Mouse (Mus musculus) G1E-ER4 (cell line): ENCODE measurements around the gene Olfr203. TPM values are rescaled to one million over a fixed set of nuclear protein-coding genes. Genes with fewer than 3 reads are reported as not detected.
A peak's percentile ranks its signal among the peaks of the same experiment; 100 is the strongest.
"Not testable (repeated sequence)": the region's sequence is repeated elsewhere in the genome, so short reads cannot be mapped to it uniquely, and the experiment has no call there.

ENCODE experiments used
- GATA1 ChIP-seq: IDR thresholded peaks from one replicate; pipeline ENCODE4 v1.8.0; 2012; ENCODE audit warnings: low read length, inconsistent platforms
- polyA plus RNA-seq: library from polyadenylated mRNA; stranded (reverse); fragments of >175 nt; gene quantifications from 2 replicates; pipeline ENCODE4 v1.2.3, GENCODE M21; 2012

Olfr203 gene
- not detected in 2 replicates for polyA plus RNA-seq

DNA sequence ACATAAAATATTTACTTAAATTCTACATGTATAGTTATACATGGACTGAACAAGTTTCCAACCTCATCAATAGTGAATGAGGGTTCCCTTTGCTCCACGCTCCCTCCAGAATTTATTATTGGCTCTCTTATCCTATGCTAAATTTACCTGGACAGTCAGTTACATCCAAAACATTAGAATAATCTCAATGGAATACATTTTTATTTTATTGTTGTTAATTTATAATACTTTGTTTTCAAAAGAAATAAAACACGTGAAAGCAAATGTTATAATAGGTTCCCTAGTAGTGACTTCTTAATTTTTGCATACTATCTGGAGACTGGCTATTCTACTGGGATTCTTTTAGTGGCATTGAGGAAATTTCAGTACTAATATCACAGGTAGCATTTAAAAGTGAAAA, at the start of gene Olfr203:
TSS of gene Olfr203 (plus strand) at position 301 of the 400 bp plus-strand sequence.
- no peak for TF ChIP-seq GATA1

DNA sequence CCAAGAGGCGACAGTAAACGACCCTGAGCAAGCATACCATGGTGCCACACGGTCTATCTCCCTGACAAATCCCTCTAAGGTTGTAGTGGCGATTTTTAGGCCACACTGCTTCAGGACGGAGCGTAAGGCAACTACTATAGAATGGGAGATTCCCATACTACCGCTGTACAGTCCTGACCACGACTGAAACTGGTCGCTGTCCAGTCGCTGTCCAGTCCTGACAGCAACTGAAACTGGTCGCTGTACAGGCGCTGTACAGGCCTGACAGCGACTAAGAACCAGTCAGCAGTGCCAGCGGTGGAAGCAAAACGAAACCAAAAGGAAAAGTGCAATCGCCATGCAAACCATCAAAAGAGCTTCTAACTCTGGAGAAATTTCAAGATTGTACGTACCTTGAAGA, 49.0 kb upstream of the Olfr203 start:
- no peak for TF ChIP-seq GATA1

DNA sequence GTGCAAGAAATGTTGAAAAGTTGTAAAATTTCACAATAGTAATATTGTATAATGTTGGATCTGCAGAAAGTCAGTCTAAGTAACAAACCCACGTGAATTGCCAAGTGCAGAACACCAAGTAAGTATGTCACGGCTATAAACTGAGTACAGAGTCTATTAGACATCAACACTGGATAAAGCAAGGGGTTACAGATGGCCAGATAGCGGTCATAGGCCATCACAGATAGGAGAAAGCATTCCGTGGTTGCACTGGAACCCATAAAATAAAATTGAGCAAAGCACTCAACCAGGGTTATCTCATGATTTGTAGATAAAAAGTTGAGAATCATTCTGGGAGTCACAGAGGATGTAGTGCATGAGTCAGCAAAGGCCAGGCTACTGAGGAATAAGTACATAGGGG, 29.6 kb upstream of the Olfr203 start:
- peak; percentile 46 for TF ChIP-seq GATA1

DNA sequence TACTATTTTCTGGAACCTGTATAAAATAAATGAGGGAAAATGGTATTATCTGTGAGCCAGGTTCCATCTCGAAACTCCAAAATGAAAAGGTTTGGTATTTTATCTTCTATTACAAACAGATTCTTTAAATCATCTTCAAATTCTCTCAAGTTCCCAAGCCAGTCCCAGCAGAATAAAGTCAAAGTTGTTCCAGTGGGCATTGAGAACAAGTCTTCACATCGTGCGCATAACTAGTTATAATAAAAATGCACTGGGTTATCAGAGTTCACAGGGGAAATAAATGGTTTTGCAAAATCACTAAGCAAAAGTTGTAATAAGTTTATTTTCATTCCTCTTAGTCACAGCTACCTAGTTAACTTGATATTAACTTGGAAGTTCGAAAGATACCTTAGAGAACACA, 26.1 kb upstream of the Olfr203 start, which contains the start of gene Olfr201:
TSS of gene Olfr201 (minus strand) at position 101 of the 400 bp plus-strand sequence.
- TF ChIP-seq GATA1 = not testable (repeated sequence)

DNA sequence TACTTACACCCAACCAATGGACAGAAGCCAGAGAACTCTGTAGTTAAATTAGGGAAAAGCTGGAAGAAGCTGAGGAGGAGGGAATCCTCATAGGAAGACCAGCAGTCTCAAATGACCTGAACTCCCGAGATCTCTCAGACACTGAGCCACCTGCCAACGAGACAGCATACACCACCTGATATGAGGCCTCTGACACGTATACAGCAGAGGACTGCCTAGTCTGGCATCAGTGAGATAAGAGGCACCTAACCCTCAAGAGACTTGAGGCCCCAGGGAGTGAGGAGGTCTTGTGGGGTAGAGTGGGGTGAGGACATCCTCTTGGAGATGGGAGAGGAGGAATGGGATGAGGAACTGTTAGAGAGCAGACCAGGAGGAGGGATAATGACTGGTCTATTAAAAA, 18.1 kb upstream of the Olfr203 start:
- peak; percentile 20 for TF ChIP-seq GATA1

DNA sequence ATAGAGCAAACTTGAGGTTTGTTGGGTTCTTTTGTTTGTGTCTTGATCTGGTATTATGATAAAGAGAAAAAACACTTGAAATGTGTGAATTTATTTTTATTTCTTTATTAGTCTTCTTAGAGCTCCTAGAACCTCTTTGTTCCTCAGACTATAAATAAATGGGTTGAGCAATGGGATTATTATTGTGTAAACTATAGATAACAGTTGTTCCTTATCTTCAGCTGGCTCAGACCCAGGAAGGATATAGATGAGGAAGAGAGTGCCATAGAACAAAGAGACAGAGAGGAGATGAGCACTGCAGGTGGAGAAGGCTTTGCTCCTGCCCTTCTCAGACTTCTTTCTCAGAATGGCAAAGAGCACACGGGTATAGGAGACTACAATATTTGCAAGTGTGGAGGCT, 15.2 kb upstream of the Olfr203 start:
- peak; percentile 10 for TF ChIP-seq GATA1

DNA sequence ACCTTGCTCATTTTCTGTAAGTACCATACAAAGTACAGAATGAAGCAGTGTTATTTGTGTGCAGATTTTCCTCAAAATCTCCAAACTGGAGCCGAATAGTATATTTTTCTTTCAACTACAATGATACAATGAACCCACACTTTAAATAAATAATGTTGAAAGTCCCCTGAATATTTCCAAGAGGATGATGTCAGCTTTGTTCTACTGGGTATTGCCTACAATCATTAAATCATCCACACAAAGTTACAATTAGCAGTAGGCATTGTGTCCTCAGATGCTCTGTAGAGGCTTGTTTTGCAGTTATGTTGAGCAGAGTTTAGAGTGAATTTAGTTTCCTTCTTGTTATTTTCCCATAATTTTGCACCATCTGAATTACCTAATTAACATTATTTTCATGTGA, 12.0 kb upstream of the Olfr203 start, which contains the start of gene Olfr202:
TSS of gene Olfr202 (minus strand) at position 101 of the 400 bp plus-strand sequence.
- TF ChIP-seq GATA1 = no peak

DNA sequence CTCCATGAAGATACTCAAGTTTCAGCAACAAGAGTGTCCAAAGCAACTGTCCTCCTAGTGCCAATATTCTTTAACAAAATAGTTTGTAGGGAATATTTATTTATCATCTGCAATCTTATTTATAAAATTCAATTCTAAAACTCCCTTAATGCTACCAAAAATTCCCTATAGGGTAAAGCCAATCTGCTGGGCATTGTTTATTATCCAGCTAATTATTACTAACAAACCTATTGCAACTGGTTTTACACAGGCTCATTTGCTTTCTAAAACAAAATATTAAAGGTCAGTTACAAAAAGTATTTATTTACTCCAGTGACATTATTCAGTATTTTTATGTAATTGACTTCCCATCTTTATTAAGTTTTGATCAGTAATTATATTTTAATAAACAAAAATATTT, 19.5 kb downstream of the Olfr203 start, which contains the start of gene Olfr204:
TSS of gene Olfr204 (minus strand) at position 101 of the 400 bp plus-strand sequence.
- TF ChIP-seq GATA1 = no peak

DNA sequence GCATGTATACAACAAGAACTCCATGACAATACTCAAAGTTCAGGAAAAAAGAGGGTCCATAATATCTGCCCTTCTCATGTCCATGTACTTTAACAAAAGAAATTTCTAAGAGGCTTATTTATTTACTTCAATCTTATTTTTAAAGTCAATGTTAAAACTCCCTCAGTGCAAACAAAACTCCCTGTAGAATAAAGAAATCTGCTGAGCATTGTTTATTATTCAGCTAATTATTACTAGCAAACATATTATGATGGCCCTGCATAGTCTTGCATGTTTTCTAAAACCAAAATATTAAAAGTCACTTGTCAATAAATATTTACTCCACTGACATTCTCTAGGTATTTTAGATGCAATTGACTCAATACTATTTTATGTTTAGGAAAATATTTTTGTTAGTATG, 32.4 kb downstream of the Olfr203 start, which contains the start of gene Olfr205:
TSS of gene Olfr205 (minus strand) at position 101 of the 400 bp plus-strand sequence.
- TF ChIP-seq GATA1 = no peak

DNA sequence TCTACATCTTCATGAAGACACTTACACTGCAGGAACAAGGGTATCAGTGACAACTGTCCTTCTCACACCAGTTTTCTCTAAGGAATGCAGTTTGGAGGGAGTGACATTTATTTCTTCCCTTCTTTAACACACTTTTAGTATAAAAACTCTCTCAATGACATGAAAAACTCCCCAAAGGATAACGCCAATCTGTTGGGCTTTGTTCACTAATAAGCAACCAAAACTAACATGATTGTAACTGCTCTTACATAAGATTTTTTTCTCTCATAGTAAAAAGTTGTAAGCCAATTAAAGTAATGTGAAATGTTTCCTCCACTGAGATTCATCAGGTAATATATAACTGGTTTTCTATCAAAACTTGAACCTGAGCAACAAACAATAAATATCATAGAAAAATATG, 50.5 kb downstream of the Olfr203 start, which contains the start of gene Olfr206:
TSS of gene Olfr206 (minus strand) at position 101 of the 400 bp plus-strand sequence.
- no peak for TF ChIP-seq GATA1

Other genes with a start within 250 kb of the Olfr203 start
- gene Olfr190, start 220.9 kb upstream of the Olfr203 start, polyA plus RNA-seq = not detected in 2 replicates
- not detected in 2 replicates for gene Olfr191, start 209.1 kb upstream of the Olfr203 start, polyA plus RNA-seq
- not detected in 2 replicates for gene Olfr193, start 187.0 kb upstream of the Olfr203 start, polyA plus RNA-seq
- gene Olfr194, start 177.8 kb upstream of the Olfr203 start, polyA plus RNA-seq = not detected in 2 replicates
- gene Olfr195, start 151.8 kb upstream of the Olfr203 start, polyA plus RNA-seq = not detected in 2 replicates
- not detected in 2 replicates for gene Olfr196, start 128.4 kb upstream of the Olfr203 start, polyA plus RNA-seq
- not detected in 2 replicates for gene Olfr198, start 95.3 kb upstream of the Olfr203 start, polyA plus RNA-seq
- gene Olfr199, start 79.1 kb upstream of the Olfr203 start, polyA plus RNA-seq = not detected in 2 replicates
- not detected in 2 replicates for gene Olfr201, start 26.2 kb upstream of the Olfr203 start, polyA plus RNA-seq
- not detected in 2 replicates for gene Olfr202, start 12.1 kb upstream of the Olfr203 start, polyA plus RNA-seq
- gene Olfr204, start 19.4 kb downstream of the Olfr203 start, polyA plus RNA-seq = not detected in 2 replicates
- not detected in 2 replicates for gene Olfr205, start 32.3 kb downstream of the Olfr203 start, polyA plus RNA-seq
- not detected in 2 replicates for gene Olfr206, start 50.4 kb downstream of the Olfr203 start, polyA plus RNA-seq
- gene Olfr209, start 65.1 kb downstream of the Olfr203 start, polyA plus RNA-seq = not detected in 2 replicates
- gene Gabrr3, start 108.5 kb downstream of the Olfr203 start, polyA plus RNA-seq = not detected in 2 replicates
- 6.2 and 8.6 TPM in 2 replicates for gene Riox2, start 172.9 kb downstream of the Olfr203 start, polyA plus RNA-seq